Mouse (Mus musculus) liver, adult 2 months (tissue): ENCODE measurements around the gene Bod1l.

Source experiments
- CTCF ChIP-seq: fragments of 200-500 bp; IDR thresholded peaks from 2 replicates; pipeline ENCODE4 v1.5.1; 2011; ENCODE audit warnings: low read depth, low read length, control low read depth
- POLR2A ChIP-seq: fragments of 200-500 bp; IDR thresholded peaks from 2 replicates; pipeline ENCODE4 v1.6.1; 2011; ENCODE audit warnings: low read length, control low read depth; ENCODE audit not compliant: insufficient read depth; ENCODE audit errors: extremely low read depth

DNA sequence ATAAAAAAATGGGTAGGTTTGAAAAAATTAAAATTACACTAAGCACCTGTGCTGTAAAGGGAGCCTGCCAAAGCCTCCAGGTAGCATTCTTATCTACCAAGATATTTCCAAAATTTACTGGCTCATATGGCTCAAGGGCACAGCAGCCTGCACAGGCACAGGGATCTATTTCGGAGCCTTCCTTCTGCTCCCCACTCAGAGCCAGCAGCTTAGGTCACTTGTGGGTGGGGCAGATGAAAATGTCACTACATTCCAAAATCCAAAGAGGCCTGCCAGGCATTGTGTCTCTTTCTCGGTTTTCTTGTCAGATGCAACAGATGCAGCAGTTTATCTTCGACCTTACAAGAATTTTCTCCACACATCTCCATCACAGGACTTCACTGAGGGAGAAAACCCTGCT lies 64.1 kb downstream of the Bod1l start:
- TF ChIP-seq CTCF (no peak), POLR2A (no peak)
